Mouse (Mus musculus) hindbrain, postnatal 0 days (tissue): ENCODE results near the gene Plxdc1. TPM values are rescaled to one million over a fixed set of nuclear protein-coding genes. Genes with fewer than 3 reads are reported as not detected.

Source experiments
- ATAC-seq: fragments of 200-750 bp; cut with Nextera tagmentation; 2 replicates; pipeline ENCODE4 v1.8.0; 2017; ENCODE audit warnings: mild to moderate bottlenecking, moderate TSS enrichment, moderate library complexity
- DNase-seq: peaks from one replicate; pipeline ENCODE4 v3.0.0-alpha.2; 2015; ENCODE audit warnings: low spot score
- H3K27ac ChIP-seq: fragments of 300-500 bp; sonication (generic); 2 replicates; pipeline ENCODE4 v1.5.1; 2014; ENCODE audit warnings: mild to moderate bottlenecking
- H3K27me3 ChIP-seq: fragments of 300-500 bp; sonication (generic); 2 replicates; pipeline ENCODE4 v1.6.1; 2014; ENCODE audit warnings: low read length, mixed read lengths; ENCODE audit not compliant: insufficient read depth
- H3K36me3 ChIP-seq: fragments of 300-500 bp; sonication (generic); 2 replicates; pipeline ENCODE4 v1.6.1; 2014; ENCODE audit warnings: low read length, mixed read lengths; ENCODE audit not compliant: insufficient read depth
- H3K4me1 ChIP-seq: fragments of 300-500 bp; sonication (generic); 2 replicates; pipeline ENCODE4 v1.6.1; 2014; ENCODE audit warnings: antibody characterized with exemption, low read length, mixed read lengths; ENCODE audit not compliant: insufficient read depth
- H3K4me2 ChIP-seq: fragments of 300-500 bp; sonication (generic); 2 replicates; pipeline ENCODE4 v1.6.1; 2014; ENCODE audit warnings: low read depth, mild to moderate bottlenecking, low read length, moderate library complexity, mixed read lengths
- H3K4me3 ChIP-seq: fragments of 300-500 bp; sonication (generic); 2 replicates; pipeline ENCODE4 v1.5.1; 2014; ENCODE audit warnings: low read length
- H3K9ac ChIP-seq: fragments of 300-500 bp; sonication (generic); replicated peaks from 2 replicates; pipeline ENCODE4 v1.6.1; 2014; ENCODE audit warnings: mild to moderate bottlenecking, low read length, moderate library complexity, mixed read lengths
- H3K9me3 ChIP-seq: fragments of 300-500 bp; sonication (generic); 2 replicates; pipeline ENCODE4 v1.6.1; 2016; ENCODE audit warnings: low read length, mixed read lengths
- CTCF ChIP-seq: IDR thresholded peaks from 2 replicates; pipeline ENCODE4 v1.5.1; 2016; ENCODE audit warnings: antibody characterized with exemption, control low read depth, low read depth
- WGBS: fragments of 180-500 bp; shearing (Covaris S2); extraction: QIAGEN DNeasy Blood & Tissue Kit; methylation state at CpG from one replicate; pipeline ENCODE4 v1.1.7; 2014; 5-methylcytosine and 5-hydroxymethylcytosine counted together
- polyA plus RNA-seq: library from polyadenylated mRNA; unstranded; fragments of >200 nt; fragmentation: Nextera tagmentation; extraction: Ambion mirVana; gene quantifications from 2 replicates; pipeline ENCODE4 v1.2.1, GENCODE M21; 2015
- total RNA-seq: library from RNA; depleted of rRNA; stranded (reverse); fragments of >200 nt; gene quantifications from 2 replicates; pipeline ENCODE4 v1.2.3, GENCODE M21; 2014

Gene Plxdc1
- total and polyA plus RNA-seq, 2 experiments from 2014 or later: 3.8 to 4.2 TPM

GRCm38 (mm10) chr11:97896655-97897054, 89.6 kb downstream of the Plxdc1 start:
- ATAC-seq (no peak), DNase-seq (no peak)
- H3K9ac ChIP-seq: no peak overlapping the region
- no peak for TF ChIP-seq CTCF
- H3K4me1 ChIP-seq: no peaks in the 10 kb centered on the region
- no peaks in the 10 kb centered on the region for H3K36me3 ChIP-seq
- H3K4me2 ChIP-seq: no peak overlapping the region
- no peak overlapping the region for H3K27ac ChIP-seq
- H3K27me3 ChIP-seq: no peaks in the 10 kb centered on the region
- no peak overlapping the region for H3K4me3 ChIP-seq
- WGBS: 71% methylated on average over 4 of the region's 4 CpGs
- no peaks in the 10 kb centered on the region for H3K9me3 ChIP-seq

GRCm38 (mm10) chr11:97891821-97892220, 94.4 kb downstream of the Plxdc1 start:
- Histone ChIP-seq H3K4me1 (no peaks in the 10 kb centered on the region), H3K27ac (no peak overlapping the region), H3K9me3 (no peaks in the 10 kb centered on the region), H3K9ac (no peak overlapping the region), H3K27me3 (no peaks in the 10 kb centered on the region), H3K4me3 (no peak overlapping the region), H3K4me2 (no peak overlapping the region), H3K36me3 (no peaks in the 10 kb centered on the region)
- no peak for DNase-seq
- no peak for ATAC-seq
- TF ChIP-seq CTCF: no peak
- 79% methylated on average over 5 of the region's 5 CpGs for WGBS

GRCm38 (mm10) chr11:97885296-97885915, 100.8 kb downstream of the Plxdc1 start:
- H3K4me1 ChIP-seq: no peaks in the 10 kb centered on the region
- H3K4me2 ChIP-seq: no peak overlapping the region
- H3K9me3 ChIP-seq: no peaks in the 10 kb centered on the region
- H3K27ac ChIP-seq: no peak overlapping the region
- H3K27me3 ChIP-seq: no peaks in the 10 kb centered on the region
- WGBS: 96% methylated on average over 2 of the region's 2 CpGs
- DNase-seq (no peak), ATAC-seq (no peak)
- no peak overlapping the region for H3K4me3 ChIP-seq
- no peak for TF ChIP-seq CTCF
- no peaks in the 10 kb centered on the region for H3K36me3 ChIP-seq
- H3K9ac ChIP-seq: no peak overlapping the region

- peak overlapping the region; percentile 67 for H3K4me2 ChIP-seq
- peak overlapping the region; percentile 86 for H3K27ac ChIP-seq
- ATAC-seq (0 out of 2 replicates have a peak, but pooled peaks have one; percentile 0), DNase-seq (no peak)
- no peaks in the 10 kb centered on the region for H3K9me3 ChIP-seq
- H3K4me1 ChIP-seq: no peaks in the 10 kb centered on the region
- no peak for TF ChIP-seq CTCF
- H3K36me3 ChIP-seq: no peaks in the 10 kb centered on the region
- peak overlapping the region; percentile 51 for H3K9ac ChIP-seq
- WGBS: 27% methylated on average over 7 of the region's 7 CpGs
- H3K4me3 ChIP-seq: peak overlapping the region; percentile 61
- H3K27me3 ChIP-seq: no peaks in the 10 kb centered on the region
These were observed 101.6 kb downstream of the Plxdc1 start for GRCm38 (mm10) chr11:97884601-97885185.

GRCm38 (mm10) chr11:97883918-97884600, 102.2 kb downstream of the Plxdc1 start, which contains the start of gene Fbxo47:
Gene Fbxo47 (minus strand): TSS chr11:97884154.
- Histone ChIP-seq H3K9ac (peak within 1 kb of the TSS; percentile 51), H3K4me3 (peak within 1 kb of the TSS; percentile 61), H3K4me1 (no peaks in the 10 kb centered on the region), H3K36me3 (no peaks in the 10 kb centered on the region), H3K27ac (peak within 1 kb of the TSS; percentile 86), H3K27me3 (no peaks in the 10 kb centered on the region), H3K4me2 (peak within 1 kb of the TSS; percentile 67), H3K9me3 (no peaks in the 10 kb centered on the region)
- ATAC-seq (peak; percentile 97), DNase-seq (peak; percentile 99)
- TF ChIP-seq CTCF: peak; percentile 65
- WGBS: under 1% methylated on average over 37 of the region's 37 CpGs

GRCm38 (mm10) chr11:97883542-97883917, 102.7 kb downstream of the Plxdc1 start:
- Histone ChIP-seq H3K4me2 (peak overlapping the region; percentile 67), H3K27ac (peak overlapping the region; percentile 86; the same call in 1 of the 2 replicates), H3K36me3 (no peaks in the 10 kb centered on the region), H3K9ac (peak overlapping the region; percentile 47), H3K27me3 (no peaks in the 10 kb centered on the region), H3K4me1 (no peaks in the 10 kb centered on the region), H3K9me3 (no peaks in the 10 kb centered on the region), H3K4me3 (peak overlapping the region; percentile 61)
- TF ChIP-seq CTCF: no peak
- DNase-seq (peak; percentile 69), ATAC-seq (peak; percentile 37; the same call in 1 of the 2 replicates)
- 4% methylated on average over 26 of the region's 26 CpGs for WGBS
